Mouse (Mus musculus) ES-E14 (cell line): ENCODE results near the gene Sun1.

Source experiments
- CHD2 ChIP-seq: IDR thresholded peaks from 2 replicates; pipeline ENCODE4 v1.6.1; 2014; ENCODE audit warnings: mild to moderate bottlenecking, low read depth, low read length, inconsistent platforms
- HCFC1 ChIP-seq: IDR thresholded peaks from 2 replicates; pipeline ENCODE4 v1.6.1; 2012; ENCODE audit warnings: low read length, inconsistent platforms, borderline replicate concordance; ENCODE audit not compliant: insufficient read depth
- MAFK ChIP-seq: IDR thresholded peaks from 2 replicates; pipeline ENCODE4 v1.6.1; 2014; ENCODE audit warnings: mild to moderate bottlenecking, low read depth, low read length, inconsistent platforms; ENCODE audit not compliant: insufficient read depth
- ZC3H11A ChIP-seq: IDR thresholded peaks from 2 replicates; pipeline ENCODE4 v1.6.1; 2012; ENCODE audit warnings: low read depth, mild to moderate bottlenecking, inconsistent platforms, low read length, borderline replicate concordance
- ZNF384 ChIP-seq: IDR thresholded peaks from 2 replicates; pipeline ENCODE4 v1.6.1; 2012; ENCODE audit warnings: low read depth, low read length, inconsistent platforms

GRCm38 (mm10) chr5:139241022-139241761 is 40.8 kb downstream of the Sun1 start:
- TF ChIP-seq ZNF384 (no peak), ZC3H11A (no peak), CHD2 (no peak), HCFC1 (no peak), MAFK (no peak)
